Mouse (Mus musculus) embryo, embryonic 10.5 days (tissue): ENCODE results near the gene Gtf2ird1.
"Not testable (repeated sequence)": the region's sequence is repeated elsewhere in the genome, so short reads cannot be mapped to it uniquely, and the experiment has no call there.

Experiments used
- DNase-seq: peaks from one replicate; pipeline ENCODE4 v3.0.0-alpha.2; 2015; ENCODE audit warnings: low spot score

The Gtf2ird1 gene

DNA sequence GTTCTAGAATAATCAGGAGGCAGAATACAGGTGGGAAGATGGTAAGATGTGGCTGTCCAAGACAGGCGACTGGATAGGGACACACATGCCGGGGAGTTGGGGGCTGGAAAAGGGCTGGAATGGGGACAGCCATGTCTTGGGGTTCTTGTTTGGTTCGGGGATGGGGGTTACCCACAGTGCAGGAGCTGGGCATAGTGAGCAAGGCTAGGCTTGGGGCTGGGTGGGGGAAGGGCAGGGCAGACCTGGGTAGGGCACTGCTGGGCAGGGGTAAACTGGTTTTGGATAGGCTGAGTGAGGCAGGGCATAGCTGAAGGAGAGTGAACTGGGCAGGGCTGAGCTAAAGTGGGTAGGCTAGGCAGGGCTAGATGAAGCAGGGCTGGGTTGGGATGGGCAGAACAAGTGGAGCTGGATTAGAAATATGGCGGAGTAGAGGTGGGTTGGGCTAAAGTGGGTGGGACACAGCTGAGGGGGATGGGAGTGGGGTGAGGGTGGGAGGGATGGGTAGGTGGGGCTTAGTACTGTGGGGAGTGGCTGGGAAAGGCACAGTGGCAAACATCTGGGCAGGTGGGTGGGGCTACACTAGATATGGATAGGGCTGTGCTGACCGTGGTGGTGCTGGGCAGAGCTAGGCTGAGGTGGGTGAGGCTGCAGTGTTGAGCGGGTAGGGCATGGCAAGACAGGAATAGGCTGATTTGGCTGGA is 46.8 kb downstream of the Gtf2ird1 start:
- DNase-seq: no peak

DNA sequence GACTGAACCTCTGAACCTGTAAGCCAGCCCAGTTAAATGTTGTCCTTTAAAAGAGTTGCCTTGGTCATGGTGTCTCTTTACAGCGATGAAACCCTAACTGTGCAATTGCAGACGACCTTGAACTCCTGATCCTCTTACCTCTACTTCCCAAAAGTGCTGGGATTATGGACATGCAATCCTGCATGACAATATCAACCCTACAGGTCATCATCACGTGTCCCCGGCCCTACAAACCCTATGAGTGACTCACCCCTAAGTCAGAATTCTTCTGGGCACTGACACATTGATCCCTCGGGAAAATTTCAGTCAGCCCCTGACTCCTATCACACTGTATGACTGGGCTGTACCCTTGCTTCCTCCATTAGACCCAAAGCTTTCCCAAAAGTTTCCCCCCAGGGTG is 48.4 kb downstream of the Gtf2ird1 start:
- no peak for DNase-seq

DNA sequence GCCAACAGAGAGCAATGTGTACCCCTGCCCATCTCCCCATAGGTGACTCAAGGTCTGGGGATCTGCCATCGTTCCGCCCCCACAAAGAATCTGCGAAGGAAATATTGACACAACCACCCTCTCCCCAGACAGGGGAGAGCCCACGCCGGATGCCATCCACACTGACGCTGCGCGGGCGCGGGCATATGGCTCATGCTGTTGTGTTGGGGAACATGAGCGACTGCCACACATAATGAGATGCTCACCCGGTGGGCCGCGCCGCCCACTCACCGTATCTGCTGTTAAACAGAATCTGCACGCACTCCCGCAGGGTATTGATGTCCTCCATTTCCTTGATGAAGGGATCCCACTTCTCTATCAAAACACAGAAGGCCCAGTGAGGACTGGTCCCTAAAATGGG is 54.7 kb downstream of the Gtf2ird1 start:
- DNase-seq: no peak

DNA sequence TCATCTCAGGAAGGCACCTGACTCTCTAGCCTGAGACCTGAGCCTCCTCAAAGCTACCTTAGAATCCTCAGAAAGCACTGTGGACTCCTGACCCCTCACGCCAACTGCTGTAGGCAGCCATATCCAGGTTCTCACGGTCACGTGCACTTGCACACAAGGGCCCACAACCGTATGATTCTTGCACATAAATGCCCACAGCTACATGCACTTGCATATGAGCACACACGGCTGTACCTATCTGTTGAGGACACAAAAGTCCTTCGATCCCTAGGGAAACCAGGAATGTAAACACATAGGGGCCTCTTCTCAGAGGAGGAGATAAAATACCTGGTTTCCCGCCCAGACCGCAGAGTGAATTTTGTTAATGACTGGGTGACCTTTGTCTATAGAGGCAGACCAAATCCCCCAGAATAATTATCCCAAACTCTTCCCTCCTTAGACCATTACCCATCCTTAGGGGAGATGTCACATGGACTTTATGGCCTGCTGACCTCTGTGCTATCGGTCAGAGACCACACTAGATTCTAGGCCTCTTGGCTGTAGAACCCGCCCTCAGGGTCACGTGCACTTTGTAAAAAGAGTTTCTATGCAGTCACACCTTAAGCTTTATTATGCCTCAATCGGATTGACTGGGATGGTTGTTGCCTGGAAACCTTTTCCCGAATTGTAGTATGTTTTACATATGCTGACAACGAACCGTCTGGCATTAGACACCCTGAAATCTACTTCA is 58.9 kb downstream of the Gtf2ird1 start:
- DNase-seq: no peak

DNA sequence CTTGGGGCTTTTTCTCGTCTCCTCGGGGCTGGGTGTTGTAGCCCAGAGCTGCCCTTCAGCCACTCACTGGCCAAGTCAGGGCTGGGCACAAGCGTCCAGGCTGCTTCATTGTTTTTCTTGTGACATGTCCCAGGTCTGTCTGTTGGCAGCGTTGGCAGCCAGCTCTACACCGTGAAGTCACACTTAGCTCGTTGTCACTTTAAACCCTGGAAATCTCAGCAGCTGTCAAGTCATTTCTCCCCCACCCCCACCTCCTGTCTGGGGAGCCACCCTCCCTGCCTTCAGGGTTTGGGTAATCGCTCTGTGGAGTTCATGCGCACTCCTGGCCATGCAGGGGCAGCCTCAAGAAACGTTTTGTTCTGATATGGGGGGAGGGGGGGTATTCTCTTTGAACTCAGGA is 60.0 kb downstream of the Gtf2ird1 start:
- DNase-seq: no peak

DNA sequence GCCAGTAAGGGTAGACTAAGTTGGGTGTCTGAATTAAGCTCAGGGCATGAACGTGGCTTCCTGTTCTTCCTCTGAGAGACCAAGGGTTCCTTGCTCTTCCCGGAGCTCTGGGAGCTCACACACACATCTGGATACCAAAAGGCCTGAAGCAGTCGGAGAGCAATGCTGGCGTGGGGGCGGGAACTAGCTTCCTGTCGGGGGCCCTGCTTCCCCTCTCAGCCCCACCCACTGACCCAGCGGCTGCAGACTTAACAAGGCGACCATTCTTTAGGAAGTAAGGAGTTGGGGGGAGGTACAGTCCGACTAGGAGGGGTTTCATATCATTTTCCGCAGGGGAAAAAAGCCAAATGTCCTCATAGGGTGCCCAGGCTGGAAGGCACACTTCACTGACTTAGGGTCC is 61.9 kb downstream of the Gtf2ird1 start:
- DNase-seq: peak; percentile 86

DNA sequence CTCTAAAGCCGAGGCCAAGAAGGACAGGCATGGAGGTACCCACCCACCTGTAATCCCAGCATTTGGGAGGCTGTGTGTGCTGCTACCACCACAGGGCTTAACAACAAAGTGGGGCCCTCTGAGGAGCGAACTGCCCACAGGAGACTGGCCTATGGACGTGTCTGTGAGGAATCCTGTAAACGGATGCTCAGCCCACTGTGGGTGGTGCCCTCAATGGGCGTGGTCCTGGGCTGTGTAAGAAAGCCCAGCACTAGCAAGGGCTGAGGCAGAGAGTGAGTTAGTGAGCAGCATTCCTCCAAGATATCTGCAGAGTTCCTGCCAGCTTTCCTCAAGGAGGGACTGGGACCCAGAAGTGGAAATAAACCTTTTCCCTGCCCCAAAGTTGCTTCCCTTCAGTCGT is 62.9 kb downstream of the Gtf2ird1 start:
- DNase-seq: peak; percentile 21

DNA sequence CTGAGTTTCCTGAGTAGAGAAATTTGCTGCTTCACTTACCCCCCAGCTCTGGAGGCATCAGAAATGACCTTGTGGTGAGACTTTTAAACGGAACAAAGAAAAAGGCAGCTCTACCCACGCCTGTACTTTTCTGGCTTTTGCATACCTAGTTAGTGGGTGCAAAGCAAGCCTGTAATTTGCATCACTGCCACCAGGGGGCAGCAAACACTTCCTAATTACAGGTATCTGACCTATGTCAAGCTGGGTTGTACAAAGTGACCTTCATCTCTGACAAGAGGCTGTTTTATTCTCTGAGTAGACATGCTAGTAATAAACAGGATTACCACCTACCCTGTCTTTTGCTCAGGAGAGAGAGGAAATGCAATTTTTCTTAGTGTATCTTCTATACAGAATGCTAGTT is 71.4 kb downstream of the Gtf2ird1 start:
- peak; percentile 87 for DNase-seq

DNA sequence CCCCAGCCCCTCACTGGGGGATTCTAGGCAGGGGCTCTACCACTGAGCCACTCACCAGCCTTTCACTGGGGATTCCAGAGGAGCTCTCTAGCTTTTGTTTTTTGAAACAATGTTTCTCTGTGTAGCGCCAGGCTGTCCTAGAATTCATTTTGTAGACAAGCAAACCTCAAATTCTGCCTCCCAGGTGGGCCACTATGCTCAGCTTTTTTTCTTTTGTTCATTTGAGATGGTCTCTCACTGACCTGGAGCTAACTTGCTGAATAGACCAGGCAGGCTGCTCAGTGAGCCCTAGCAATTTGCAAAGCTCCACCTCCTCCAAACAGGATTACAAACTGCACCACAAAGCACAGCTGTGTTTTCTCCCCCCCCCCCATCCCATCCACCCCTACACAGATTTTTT is 81.3 kb downstream of the Gtf2ird1 start:
- no peak for DNase-seq

DNA sequence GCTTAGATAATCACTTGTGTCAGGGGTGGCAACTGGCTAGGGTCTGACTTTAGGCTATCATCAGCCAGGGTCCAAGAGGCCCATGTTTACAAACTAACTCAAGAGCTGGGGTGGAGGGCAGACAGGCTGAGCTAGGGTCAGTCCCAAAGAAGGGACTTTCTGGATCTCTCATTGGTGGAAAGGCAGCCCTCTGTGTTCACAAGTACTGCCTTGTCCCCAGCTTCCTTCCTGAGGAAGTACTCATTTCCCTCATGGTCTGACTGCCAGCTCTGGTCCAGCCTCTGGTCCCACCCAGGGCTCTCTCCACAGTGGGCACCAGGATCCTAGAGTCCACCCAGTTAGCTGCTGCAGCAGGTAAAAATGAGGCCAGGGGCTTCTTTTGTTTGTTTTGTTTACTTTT is 82.0 kb downstream of the Gtf2ird1 start:
- DNase-seq: no peak

DNA sequence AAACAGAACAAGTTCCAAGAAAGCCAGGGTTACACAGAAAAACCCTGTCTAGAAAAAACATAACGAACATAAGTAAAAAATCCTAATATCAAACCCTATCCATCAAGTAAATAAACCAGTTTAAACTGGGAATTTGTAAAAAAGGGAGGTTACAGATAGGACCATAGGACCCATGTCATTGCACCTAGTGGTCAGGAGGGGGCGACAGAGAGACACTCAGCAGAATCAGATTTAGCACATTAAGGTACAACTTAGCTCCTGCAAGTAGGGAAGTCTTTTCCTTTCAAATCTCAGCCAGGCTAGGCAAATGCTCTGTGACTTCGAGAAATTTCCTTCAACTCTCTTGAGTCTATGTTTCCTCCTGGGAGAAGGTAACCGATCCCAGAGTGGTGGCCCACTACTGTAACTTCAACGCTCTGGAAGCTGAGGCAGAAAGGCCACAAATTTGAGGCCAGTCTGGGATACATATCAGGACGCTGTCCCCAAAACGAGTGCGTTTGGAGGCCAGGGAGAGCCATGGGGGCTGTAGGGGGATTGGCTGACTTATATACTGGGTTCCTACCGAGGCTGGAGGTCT is 82.5 kb downstream of the Gtf2ird1 start:
- DNase-seq: peak; percentile 75

DNA sequence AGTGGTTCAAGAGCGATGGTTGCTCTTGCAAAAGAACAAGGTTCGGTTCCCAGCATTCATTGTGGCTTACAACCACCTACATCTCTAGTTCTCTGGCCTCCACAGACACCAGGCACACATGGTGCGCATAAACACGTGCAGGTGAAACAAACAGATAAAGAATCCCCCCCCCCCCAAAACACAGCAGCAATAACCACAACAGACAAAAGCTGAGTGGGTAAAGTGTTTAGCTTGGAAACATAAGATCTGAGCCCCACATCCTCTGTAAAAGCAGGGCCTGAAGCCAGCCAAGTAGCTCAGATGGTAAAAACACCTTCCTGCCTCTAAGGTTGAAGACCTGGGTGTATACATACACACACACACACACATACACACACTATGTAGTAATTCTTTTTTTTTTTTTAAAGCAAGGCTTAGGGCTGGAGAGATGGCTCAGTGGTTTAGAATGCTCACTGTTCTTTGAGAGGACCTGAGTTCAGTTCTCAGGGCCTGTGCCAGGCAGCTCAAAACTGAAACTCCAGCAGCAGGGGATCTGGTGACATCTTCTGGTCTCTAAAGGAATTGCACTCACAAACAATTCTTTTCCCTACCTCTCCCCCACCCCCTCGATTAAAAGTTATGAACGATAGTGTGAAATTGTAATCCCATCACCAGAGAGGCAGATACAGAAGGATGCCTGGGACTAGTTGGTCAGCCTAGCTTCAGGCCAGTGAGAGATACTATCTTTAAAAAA is 83.4 kb downstream of the Gtf2ird1 start:
- DNase-seq: no peak

DNA sequence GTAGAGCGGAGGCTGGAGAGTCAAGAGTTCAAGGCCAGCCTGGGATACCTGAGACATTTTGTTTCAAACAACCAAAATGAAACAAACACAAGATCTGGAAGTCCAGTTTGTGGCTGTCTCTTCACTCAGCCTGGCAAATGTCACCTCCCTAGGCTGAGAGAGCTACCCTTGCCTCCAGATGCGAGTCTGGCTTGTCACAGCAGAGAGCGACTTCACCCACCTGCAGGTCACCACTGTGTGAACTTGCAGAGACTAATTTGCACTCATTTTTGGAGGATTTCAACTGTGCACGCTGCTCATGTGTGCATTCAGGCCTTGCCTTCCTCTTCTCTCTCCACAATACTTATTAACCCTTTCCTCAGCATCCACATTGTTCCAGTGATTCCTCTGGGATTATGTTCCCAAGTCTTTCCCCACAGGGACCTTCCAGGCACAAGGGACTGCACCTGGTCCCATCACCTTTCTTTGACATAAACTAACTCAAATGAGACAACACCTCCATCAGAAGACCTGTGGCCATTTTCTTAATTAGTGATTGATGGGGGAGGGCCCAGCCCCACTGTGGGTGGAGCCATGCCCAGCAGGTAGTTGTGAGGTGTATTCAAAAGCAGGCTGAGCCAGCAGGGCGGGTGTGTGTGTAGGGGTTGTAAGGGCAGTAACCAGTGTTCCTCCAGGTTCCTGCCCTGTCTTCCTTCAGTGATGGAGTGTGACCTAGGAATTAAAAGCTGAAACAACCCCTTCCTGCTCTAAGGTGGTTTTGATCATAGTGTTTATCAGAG is 84.8 kb downstream of the Gtf2ird1 start:
- no peak for DNase-seq

DNA sequence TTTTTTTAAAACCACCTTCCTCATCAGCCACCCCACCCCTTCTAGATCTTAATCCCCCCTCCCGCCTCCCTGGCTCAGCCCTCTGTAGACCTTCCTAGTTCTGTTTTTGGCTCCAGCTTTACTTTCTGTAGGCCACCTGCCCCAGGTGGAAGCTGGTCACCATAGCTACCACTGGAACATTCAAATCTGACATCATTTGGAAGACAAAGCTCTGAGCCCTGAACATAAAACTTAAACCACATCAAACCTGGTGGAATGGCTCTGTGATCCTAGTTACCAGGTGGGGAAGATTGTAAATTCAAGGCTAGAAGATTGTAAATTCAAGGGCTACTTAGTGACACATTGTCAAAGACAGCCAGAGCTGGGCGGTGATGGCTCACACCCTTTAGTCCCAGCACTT is 85.7 kb downstream of the Gtf2ird1 start:
- no peak for DNase-seq

DNA sequence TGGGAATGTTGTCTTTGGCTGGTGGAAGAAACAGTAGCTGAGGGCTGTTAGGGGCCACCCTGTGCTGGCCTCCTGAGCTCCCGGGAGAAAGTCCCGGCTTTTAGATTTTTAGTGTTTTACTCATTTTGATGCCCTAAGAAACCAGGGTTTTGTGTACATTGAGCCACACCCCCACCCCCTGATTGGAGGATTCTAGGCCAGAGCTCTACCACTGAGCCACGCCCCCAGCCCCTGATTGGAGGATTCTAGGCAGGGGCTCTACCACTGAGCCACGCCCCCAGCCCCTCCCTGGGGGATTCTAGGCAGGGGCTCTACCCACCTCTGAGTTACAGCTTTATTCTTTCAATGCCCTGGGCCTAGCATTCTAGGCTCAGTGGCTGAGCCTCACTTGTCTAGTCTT is 97.4 kb downstream of the Gtf2ird1 start:
- DNase-seq: no peak

DNA sequence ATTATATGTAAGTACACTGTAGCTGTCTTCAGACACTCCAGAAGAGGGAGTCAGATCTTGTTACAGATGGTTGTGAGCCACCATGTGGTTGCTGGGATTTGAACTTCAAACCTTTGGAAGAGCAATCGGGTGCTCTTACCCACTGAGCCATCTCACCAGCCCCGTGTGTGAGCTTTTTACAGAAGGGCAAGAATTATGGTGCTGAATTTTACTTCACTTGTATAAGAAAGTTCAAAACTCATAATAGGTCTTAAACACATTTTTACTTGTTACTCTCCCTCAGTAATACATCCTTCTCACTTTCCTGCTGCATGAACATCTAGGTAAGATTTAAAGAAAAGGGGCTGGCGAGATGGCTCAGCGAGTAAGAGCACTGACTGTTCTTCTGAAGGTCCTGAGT is 101.1 kb downstream of the Gtf2ird1 start:
- DNase-seq: not testable (repeated sequence)

DNA sequence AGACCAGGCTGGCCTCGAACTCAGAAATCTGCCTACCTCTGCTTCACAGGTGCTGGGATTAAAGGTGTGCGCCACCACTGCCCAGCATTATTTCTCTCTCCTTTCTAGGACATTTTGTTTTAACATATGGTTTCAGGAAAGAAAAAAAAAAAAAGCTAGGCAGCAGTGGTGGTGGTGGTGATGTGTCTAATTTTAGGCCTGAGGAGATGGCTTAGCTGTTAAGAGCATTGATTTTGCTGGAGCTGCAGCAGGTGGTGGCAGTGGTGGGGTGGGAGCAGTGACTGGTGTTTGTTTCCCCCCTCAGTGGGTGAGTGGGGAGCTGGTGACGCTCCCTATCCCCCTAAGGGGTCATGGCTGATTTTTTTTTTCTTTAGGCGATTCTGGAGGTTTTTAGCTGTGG is 103.4 kb downstream of the Gtf2ird1 start:
- no peak for DNase-seq

DNA sequence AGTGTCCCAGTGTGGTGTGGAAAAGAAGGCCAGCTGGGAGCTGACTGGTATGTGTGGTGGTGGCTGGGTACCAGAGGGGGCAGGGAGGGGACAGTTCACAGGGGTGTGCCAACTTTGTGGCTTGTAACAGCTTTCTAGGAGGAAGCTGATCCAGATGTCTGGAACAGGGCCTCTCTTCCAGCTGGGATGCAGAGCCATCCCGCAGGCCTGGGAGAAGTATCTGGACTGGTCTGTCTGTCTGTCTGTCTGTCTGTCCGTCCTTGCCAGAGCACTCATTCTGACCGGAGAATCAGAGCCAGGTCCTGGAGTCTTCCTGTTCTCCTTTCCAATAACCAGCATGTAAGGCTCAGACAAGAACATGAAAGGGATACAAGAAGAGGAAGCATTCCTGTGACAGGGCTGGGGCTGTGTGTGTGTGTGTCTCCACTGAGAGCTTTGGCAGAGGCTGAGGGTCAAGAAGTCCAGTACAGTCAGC is 104.0 kb downstream of the Gtf2ird1 start:
- no peak for DNase-seq

DNA sequence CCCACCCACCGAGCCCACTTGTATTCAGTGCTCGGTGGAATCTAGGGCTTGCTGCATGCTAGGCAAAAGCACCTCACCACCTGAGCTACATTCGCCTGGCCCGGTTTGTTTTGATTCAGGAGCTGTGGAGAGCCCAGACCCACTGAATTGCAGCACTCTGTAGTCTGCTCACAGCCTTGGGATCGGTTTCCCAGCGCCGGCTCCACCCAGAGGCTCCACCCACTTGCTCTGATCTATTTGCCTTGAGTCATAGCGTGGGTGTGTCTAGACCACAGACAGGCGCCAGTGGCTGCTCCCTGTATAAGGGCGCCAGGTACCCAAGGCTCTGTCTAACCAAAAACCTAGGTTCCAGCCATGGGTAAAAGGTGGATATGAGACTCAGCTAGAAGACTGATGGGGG is 105.9 kb downstream of the Gtf2ird1 start:
- peak; percentile 76 for DNase-seq

DNA sequence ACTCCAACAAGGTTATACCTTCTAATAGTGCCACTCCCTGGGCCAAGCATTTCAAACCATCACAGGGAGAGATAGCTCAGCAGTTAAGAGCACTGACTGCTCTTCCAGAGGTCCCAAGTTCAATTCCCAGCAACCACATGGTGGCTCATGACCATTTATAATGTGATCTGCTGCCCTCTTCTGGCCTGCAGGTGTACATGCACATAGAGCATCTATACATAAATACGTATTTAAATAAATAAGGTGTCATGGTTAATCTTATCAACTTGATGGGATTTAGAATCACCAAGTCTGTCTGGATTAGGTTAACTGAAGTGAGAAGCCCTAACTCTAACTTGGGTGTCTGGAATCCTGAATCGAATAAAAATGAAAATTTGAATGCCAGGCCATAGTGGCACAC is 109.5 kb downstream of the Gtf2ird1 start:
- DNase-seq: no peak

DNA sequence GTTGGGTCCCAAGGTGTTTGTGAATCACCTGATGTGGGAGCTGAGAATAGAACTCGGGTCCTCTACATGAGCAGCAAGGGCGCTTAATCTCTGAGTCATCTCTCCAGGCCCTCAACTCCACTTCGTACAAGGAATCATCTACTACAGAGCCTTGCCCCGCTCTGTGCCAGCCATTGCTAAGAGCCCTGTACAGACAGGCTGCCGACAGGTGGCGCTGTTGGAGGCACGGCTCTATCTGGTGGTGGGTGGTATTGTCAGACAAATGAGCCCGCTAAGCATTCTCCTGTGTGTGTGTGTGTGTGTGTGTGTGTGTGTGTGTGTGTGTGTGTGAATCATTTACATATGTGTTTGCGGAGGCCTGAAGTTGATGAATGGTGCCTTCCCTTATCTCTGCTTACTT is 111.1 kb downstream of the Gtf2ird1 start:
- no peak for DNase-seq

DNA sequence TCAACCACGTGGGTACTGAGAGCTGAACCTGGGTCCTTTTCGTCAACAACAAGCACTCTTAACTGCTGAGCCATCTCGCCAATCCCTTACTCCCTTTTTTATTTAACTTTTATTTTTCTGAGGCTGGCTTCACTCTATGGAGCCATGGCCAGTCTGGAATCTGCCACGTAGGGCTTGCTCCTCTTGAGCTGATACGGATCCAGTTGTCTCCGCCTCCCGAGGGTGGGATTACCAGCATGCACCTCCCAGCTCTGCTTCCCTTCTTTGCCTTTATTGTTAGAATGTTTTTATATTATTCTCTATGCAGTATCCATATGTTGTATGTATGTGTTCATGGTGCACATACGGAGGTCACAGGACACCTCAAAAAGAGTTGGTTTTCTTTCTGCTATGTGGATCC is 112.4 kb downstream of the Gtf2ird1 start:
- DNase-seq: no peak
